Mouse (Mus musculus) forebrain, embryonic 10.5 days (tissue): ENCODE measurements around the gene 0610037L13Rik. TPM values are rescaled to one million over a fixed set of nuclear protein-coding genes. Genes with fewer than 3 reads are reported as not detected.

Experiments used
- DNase-seq: peaks from one replicate; pipeline ENCODE4 v3.0.0-alpha.2; 2017; ENCODE audit warnings: low spot score; ENCODE audit errors: extremely low spot score
- H3K27ac ChIP-seq: fragments of 300-500 bp; sonication (generic); 2 replicates; pipeline ENCODE4 v1.5.1; 2016; ENCODE audit warnings: mild to moderate bottlenecking
- H3K27me3 ChIP-seq: fragments of 300-500 bp; sonication (generic); 2 replicates; pipeline ENCODE4 v1.6.1; 2016; ENCODE audit warnings: mild to moderate bottlenecking; ENCODE audit not compliant: poor library complexity, severe bottlenecking
- H3K36me3 ChIP-seq: fragments of 300-500 bp; sonication (generic); replicated peaks from 2 replicates; pipeline ENCODE4 v1.6.1; 2016; ENCODE audit warnings: mild to moderate bottlenecking, moderate library complexity
- H3K4me1 ChIP-seq: fragments of 300-500 bp; sonication (generic); 2 replicates; pipeline ENCODE4 v1.6.1; 2016
- H3K4me3 ChIP-seq: fragments of 300-500 bp; sonication (generic); 2 replicates; pipeline ENCODE4 v1.5.1; 2016; ENCODE audit warnings: mild to moderate bottlenecking, moderate library complexity
- H3K9me3 ChIP-seq: fragments of 300-500 bp; sonication (generic); 2 replicates; pipeline ENCODE4 v1.6.1; 2016; ENCODE audit warnings: mild to moderate bottlenecking, moderate library complexity
- WGBS: fragments of 180-500 bp; shearing (Covaris S2); methylation state at CpG from one replicate; pipeline ENCODE4 v1.1.7; 2016; 5-methylcytosine and 5-hydroxymethylcytosine counted together
- polyA plus RNA-seq: library from polyadenylated mRNA; unstranded; fragments of >200 nt; fragmentation: Nextera tagmentation; extraction: Ambion mirVana; gene quantifications from 2 replicates; pipeline ENCODE4 v1.2.1, GENCODE M21; 2016

The 0610037L13Rik gene
- polyA plus RNA-seq, 1 experiment from 2014 or later = 105 TPM

- H3K36me3 ChIP-seq = 0 out of 2 replicates have a peak, but pooled peaks cover 6% of the 10 kb centered on the region
- H3K27me3 ChIP-seq = no peaks in the 10 kb centered on the region
- DNase-seq = no peak
- H3K27ac ChIP-seq = no peak overlapping the region
- peak overlapping the region; percentile 90; the same call in 1 of the 2 replicates for H3K4me3 ChIP-seq
- H3K9me3 ChIP-seq = no peaks in the 10 kb centered on the region
- 75% methylated on average over 4 of the region's 4 CpGs for WGBS
- H3K4me1 ChIP-seq = peaks cover 14% of the 10 kb centered on the region
These were observed 32.3 kb downstream of the 0610037L13Rik start for GRCm38 (mm10) chr4:107921952-107922351.

GRCm38 (mm10) chr4:107923145-107923802 lies 33.7 kb downstream of the 0610037L13Rik start, which contains the start of gene Cpt2:
Gene Cpt2 (minus strand): TSS chr4:107923610.
- DNase-seq = peak; percentile 96
- peak within 1 kb of the TSS; percentile 92 for H3K27ac ChIP-seq
- no peaks in the 10 kb centered on the region for H3K27me3 ChIP-seq
- 0 out of 2 replicates have a peak, but pooled peaks cover 6% of the 10 kb centered on the region for H3K36me3 ChIP-seq
- 2% methylated on average over 38 of the region's 38 CpGs for WGBS
- H3K4me3 ChIP-seq = peak within 1 kb of the TSS; percentile 90
- no peaks in the 10 kb centered on the region for H3K9me3 ChIP-seq
- H3K4me1 ChIP-seq = peaks cover 14% of the 10 kb centered on the region

DNA sequence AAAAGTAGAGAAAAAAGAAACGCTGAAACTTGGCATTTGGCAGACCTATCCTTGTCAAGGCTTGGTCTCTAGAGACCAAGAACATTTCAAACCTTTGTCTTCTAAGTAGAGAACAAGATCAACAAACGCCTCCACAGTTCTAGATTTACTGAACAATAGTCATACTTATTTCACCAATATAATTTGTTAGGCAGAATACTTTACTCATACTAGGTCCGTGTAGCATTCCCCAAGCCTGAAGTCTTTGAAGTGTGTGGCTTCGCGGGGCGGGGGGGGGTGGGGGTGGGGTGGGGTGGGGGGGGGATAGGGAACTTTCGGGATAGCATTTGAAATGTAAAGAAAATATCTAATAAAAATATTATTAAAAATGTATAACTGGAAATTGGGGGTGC lies 34.2 kb downstream of the 0610037L13Rik start:
- Histone ChIP-seq H3K27ac (peak overlapping the region; percentile 92; the same call in 1 of the 2 replicates), H3K27me3 (no peaks in the 10 kb centered on the region), H3K9me3 (no peaks in the 10 kb centered on the region), H3K4me1 (peaks cover 14% of the 10 kb centered on the region), H3K36me3 (0 out of 2 replicates have a peak, but pooled peaks cover 6% of the 10 kb centered on the region), H3K4me3 (peak overlapping the region; percentile 90)
- 53% methylated on average over 7 of the region's 7 CpGs for WGBS
- DNase-seq = no peak

- WGBS = 69% methylated on average over 2 of the region's 2 CpGs
- DNase-seq = no peak
- no peak overlapping the region for H3K27ac ChIP-seq
- no peaks in the 10 kb centered on the region for H3K9me3 ChIP-seq
- H3K4me1 ChIP-seq = no peaks in the 10 kb centered on the region; the same call in 1 of the 2 replicates
- H3K36me3 ChIP-seq = no peaks in the 10 kb centered on the region
- H3K4me3 ChIP-seq = no peak overlapping the region
- H3K27me3 ChIP-seq = no peaks in the 10 kb centered on the region
These were observed 38.7 kb downstream of the 0610037L13Rik start for GRCm38 (mm10) chr4:107928269-107928668.

DNA sequence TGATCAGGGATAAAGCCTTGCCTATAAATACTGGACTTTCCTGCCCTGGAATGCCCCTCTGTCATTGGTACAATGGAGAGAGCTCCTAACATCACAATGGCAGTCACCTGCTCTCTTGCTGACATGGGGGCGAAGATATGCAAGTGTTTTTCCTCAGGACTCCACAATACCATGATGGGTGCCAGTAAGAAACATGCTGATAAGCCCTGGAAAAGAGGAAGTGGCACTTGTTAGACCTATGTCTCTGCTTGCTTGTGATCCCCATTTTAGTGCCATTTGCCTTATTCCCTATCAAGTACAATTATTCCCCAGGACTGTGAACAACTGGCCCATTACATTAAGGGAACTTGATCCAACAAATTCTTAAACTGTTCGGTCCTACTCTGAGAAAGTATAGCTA lies 39.1 kb downstream of the 0610037L13Rik start:
- Histone ChIP-seq H3K4me1 (no peaks in the 10 kb centered on the region), H3K27me3 (no peaks in the 10 kb centered on the region), H3K4me3 (no peak overlapping the region), H3K27ac (no peak overlapping the region), H3K36me3 (no peaks in the 10 kb centered on the region), H3K9me3 (no peaks in the 10 kb centered on the region)
- no peak for DNase-seq
- 85% methylated on average over 2 of the region's 2 CpGs for WGBS

DNA sequence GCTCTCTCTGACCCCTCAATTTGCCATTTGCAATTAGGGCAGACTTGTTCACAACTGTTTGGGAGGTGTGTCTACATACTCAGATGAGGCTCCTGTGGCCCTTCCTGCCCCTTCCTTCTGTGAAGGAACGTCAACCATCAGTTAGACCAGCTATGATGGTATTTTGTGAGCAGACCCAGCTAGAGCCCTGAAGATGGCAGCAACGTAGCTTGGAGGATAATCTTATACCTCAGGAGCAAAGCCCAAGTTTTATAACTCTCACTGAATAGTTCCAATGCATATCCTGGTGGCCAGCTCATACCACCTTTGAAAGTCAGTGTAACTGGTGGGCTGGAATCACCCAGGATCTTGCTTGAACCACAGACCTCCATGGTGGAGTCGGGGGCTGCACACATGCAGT lies 41.8 kb downstream of the 0610037L13Rik start:
- no peak overlapping the region for H3K4me3 ChIP-seq
- H3K27ac ChIP-seq = no peak overlapping the region
- H3K27me3 ChIP-seq = no peaks in the 10 kb centered on the region
- H3K4me1 ChIP-seq = no peaks in the 10 kb centered on the region
- H3K9me3 ChIP-seq = no peaks in the 10 kb centered on the region
- no peaks in the 10 kb centered on the region for H3K36me3 ChIP-seq
- DNase-seq = no peak
- 83% methylated on average over 3 of the region's 3 CpGs for WGBS

- 82% methylated on average over 8 of the region's 8 CpGs for WGBS
- H3K36me3 ChIP-seq = no peaks in the 10 kb centered on the region
- H3K27ac ChIP-seq = no peak overlapping the region
- no peaks in the 10 kb centered on the region for H3K9me3 ChIP-seq
- H3K4me1 ChIP-seq = no peaks in the 10 kb centered on the region
- no peaks in the 10 kb centered on the region for H3K27me3 ChIP-seq
- H3K4me3 ChIP-seq = no peak overlapping the region
- DNase-seq = no peak
These were observed 43.6 kb downstream of the 0610037L13Rik start for GRCm38 (mm10) chr4:107933239-107933638.

DNA sequence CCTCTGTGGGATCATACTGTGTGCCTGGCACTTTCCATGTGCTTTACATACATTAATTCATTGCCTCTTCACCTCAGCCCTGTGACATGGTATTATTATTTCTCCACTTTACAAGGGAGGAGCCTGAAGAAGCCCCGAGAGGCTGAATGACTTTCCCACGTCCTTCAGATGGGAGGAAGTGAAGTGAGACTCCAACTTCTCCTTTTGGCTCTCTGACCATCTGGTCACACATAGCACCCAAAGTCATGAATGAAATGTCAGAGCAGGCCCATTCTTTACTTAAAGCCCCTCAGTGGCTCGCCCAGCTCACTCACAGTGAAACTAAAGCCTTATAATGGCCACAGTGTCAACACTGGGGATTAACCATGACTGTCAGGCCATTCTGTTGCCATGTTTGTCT lies 45.6 kb downstream of the 0610037L13Rik start:
- DNase-seq = no peak
- Histone ChIP-seq H3K4me1 (no peaks in the 10 kb centered on the region), H3K9me3 (no peaks in the 10 kb centered on the region), H3K4me3 (no peak overlapping the region), H3K27me3 (no peaks in the 10 kb centered on the region), H3K36me3 (no peaks in the 10 kb centered on the region), H3K27ac (no peak overlapping the region)
- WGBS = 86% methylated on average over 3 of the region's 3 CpGs

DNA sequence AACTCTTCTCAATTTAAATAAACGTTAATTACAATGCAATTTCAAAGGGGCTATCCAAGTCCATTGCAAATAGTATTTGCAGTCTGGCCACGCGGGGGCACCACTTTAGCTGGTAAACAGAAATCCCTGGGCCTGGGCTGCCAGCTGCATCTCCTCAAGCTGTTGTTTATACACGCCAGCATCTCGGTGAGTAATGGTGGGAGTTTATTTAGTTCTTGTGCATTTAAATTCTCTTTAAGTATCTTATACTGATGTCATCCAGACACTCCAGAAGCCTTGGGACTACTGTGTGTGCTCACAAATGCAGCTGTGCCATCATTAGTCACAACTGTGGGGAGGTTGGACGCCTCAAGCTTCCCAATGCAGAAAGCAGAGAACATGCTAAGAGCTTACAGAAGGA lies 47.7 kb downstream of the 0610037L13Rik start:
- Histone ChIP-seq H3K27ac (no peak overlapping the region), H3K4me3 (no peak overlapping the region), H3K27me3 (no peaks in the 10 kb centered on the region), H3K9me3 (no peaks in the 10 kb centered on the region), H3K4me1 (no peaks in the 10 kb centered on the region), H3K36me3 (no peaks in the 10 kb centered on the region)
- 37% methylated on average over 6 of the region's 6 CpGs for WGBS
- DNase-seq = peak; percentile 33

- no peak overlapping the region for H3K4me3 ChIP-seq
- H3K27ac ChIP-seq = no peak overlapping the region
- H3K4me1 ChIP-seq = no peaks in the 10 kb centered on the region
- H3K36me3 ChIP-seq = no peaks in the 10 kb centered on the region
- no peak for DNase-seq
- WGBS = 90% methylated on average over 2 of the region's 2 CpGs
- no peaks in the 10 kb centered on the region for H3K9me3 ChIP-seq
- H3K27me3 ChIP-seq = no peaks in the 10 kb centered on the region
These were observed 48.5 kb downstream of the 0610037L13Rik start for GRCm38 (mm10) chr4:107938124-107938523.

DNA sequence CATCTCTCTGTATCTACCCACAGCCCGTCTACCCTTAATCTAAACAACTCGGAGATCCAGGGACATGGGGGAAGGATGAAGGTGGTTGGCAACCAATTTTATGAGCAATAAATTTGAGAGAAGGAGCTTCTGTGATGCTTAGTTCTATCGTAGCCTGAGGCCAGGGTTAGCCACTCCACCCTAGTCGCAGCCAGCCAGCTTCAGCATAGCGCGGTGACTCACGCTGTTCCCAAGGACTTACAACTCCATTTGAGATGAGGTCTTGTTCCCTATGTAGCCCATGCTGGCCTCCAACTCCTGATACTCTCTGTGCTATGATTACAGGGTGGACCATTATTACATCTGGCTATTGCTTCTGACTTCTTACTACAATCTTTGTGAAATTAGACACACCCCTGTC lies 53.1 kb downstream of the 0610037L13Rik start:
- WGBS = 95% methylated on average over 7 of the region's 7 CpGs
- DNase-seq = no peak
- Histone ChIP-seq H3K27me3 (no peaks in the 10 kb centered on the region), H3K36me3 (no peaks in the 10 kb centered on the region), H3K27ac (no peak overlapping the region), H3K9me3 (no peaks in the 10 kb centered on the region), H3K4me3 (no peak overlapping the region), H3K4me1 (no peaks in the 10 kb centered on the region)

DNA sequence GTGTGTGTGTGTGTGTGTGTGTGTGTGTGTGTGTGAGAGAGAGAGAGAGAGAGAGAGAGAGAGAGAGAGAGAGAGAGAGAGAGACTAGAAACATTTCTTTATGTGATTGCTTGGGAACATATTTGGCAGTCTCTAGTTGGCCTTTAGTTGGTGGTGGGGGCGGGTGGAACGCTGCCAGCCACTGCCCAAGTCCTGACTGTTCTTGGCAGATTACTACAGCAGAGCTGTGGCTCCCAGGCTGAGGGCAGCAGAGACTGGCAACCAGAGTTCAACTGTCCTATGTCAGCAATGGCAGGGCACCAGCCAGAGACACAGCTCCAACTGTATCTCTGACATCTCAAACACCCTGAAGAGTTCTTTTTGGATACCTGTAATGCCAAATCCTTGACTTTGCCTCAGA lies 54.5 kb downstream of the 0610037L13Rik start:
- Histone ChIP-seq H3K27ac (no peak overlapping the region), H3K36me3 (no peaks in the 10 kb centered on the region), H3K4me1 (no peaks in the 10 kb centered on the region), H3K9me3 (no peaks in the 10 kb centered on the region), H3K27me3 (no peaks in the 10 kb centered on the region), H3K4me3 (no peak overlapping the region)
- 81% methylated on average over 2 of the region's 2 CpGs for WGBS
- DNase-seq = no peak
